Mouse (Mus musculus) forebrain, embryonic 15.5 days (tissue): ENCODE results near the gene Chrm4. TPM values are rescaled to one million over a fixed set of nuclear protein-coding genes. Genes with fewer than 3 reads are reported as not detected.

Experiments used
- ATAC-seq: fragments of 200-750 bp; cut with Nextera tagmentation; replicated peaks from 2 replicates; pipeline ENCODE4 v1.8.0; 2017; ENCODE audit warnings: mild to moderate bottlenecking, moderate TSS enrichment, moderate library complexity
- H3K27ac ChIP-seq: fragments of 300-500 bp; sonication (generic); replicated peaks from 2 replicates; pipeline ENCODE4 v1.5.1; 2015; ENCODE audit warnings: mild to moderate bottlenecking, inconsistent platforms
- H3K27me3 ChIP-seq: fragments of 300-500 bp; sonication (generic); 2 replicates; pipeline ENCODE4 v1.6.1; 2015; ENCODE audit warnings: inconsistent platforms
- H3K36me3 ChIP-seq: fragments of 300-500 bp; sonication (generic); 2 replicates; pipeline ENCODE4 v1.6.1; 2015; ENCODE audit warnings: mild to moderate bottlenecking, inconsistent platforms
- H3K4me1 ChIP-seq: fragments of 300-500 bp; sonication (generic); 2 replicates; pipeline ENCODE4 v1.6.1; 2015; ENCODE audit warnings: inconsistent platforms
- H3K4me2 ChIP-seq: fragments of 300-500 bp; sonication (generic); replicated peaks from 2 replicates; pipeline ENCODE4 v1.6.1; 2015; ENCODE audit warnings: mild to moderate bottlenecking, inconsistent platforms
- H3K4me3 ChIP-seq: fragments of 300-500 bp; sonication (generic); 2 replicates; pipeline ENCODE4 v1.5.1; 2015; ENCODE audit warnings: mild to moderate bottlenecking, inconsistent platforms
- H3K9ac ChIP-seq: fragments of 300-500 bp; sonication (generic); replicated peaks from 2 replicates; pipeline ENCODE4 v1.6.1; 2015; ENCODE audit warnings: mild to moderate bottlenecking, inconsistent platforms
- H3K9me3 ChIP-seq: fragments of 300-500 bp; sonication (generic); 2 replicates; pipeline ENCODE4 v1.6.1; 2016; ENCODE audit warnings: inconsistent platforms
- WGBS: fragments of 180-500 bp; shearing (Covaris S2); methylation state at CpG from one replicate; pipeline ENCODE4 v1.1.7; 2015; ENCODE audit warnings: mixed read lengths; 5-methylcytosine and 5-hydroxymethylcytosine counted together
- polyA plus RNA-seq: library from polyadenylated mRNA; unstranded; fragments of >200 nt; fragmentation: Nextera tagmentation; extraction: Ambion mirVana; gene quantifications from 2 replicates; pipeline ENCODE4 v1.2.1, GENCODE M21; 2015

Gene Chrm4
- polyA plus RNA-seq, 1 experiment from 2014 or later: 1.8 TPM

DNA sequence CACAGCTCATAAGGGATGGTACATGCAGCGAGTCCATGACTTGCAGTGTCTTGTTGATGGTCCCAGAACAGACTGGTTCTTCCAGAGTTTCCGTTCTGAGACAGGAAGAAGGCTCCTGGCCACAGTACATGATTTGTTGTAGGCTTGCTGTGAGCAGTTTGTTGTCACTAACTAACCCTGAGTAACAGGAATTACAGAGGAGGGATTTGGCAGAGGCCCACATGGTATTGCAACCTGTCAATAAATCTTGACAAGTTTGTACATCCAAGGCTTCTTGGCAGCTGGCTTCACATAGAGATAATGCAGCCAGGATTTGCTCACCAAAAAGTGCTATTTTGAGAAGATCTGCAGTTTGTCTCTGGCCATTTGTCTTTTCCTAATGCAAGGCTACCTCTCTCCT, 20.9 kb upstream of the Chrm4 start:
- 85% methylated on average over 2 of the region's 2 CpGs for WGBS
- Histone ChIP-seq H3K36me3 (peaks cover 14% of the 10 kb centered on the region; the same call in 1 of the 2 replicates), H3K27ac (no peak overlapping the region), H3K9me3 (no peaks in the 10 kb centered on the region), H3K4me2 (no peak overlapping the region), H3K4me3 (no peak overlapping the region), H3K4me1 (peaks cover 17% of the 10 kb centered on the region), H3K27me3 (no peaks in the 10 kb centered on the region), H3K9ac (no peak overlapping the region)
- no peak for ATAC-seq

DNA sequence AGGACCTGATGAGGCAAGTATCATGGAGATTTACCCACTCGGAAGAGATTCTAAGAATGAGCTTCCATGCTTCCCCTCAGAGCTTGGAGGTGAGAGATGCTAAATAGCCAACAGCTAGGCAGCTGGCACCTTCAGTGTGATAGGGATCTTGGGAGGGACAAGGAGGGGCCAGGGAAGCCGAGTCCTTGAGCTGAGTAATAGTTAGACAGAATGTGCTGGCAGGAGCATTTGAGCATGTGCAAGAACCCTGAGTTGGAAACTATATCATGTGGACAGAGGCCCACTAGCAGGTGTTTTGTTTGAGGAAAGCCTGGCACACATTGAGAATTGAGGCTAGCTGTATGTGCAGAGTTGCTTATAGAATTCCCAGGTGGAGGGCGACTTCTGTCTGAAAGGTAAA, 14.4 kb upstream of the Chrm4 start:
- Histone ChIP-seq H3K9me3 (no peaks in the 10 kb centered on the region), H3K4me3 (no peak overlapping the region), H3K27ac (no peak overlapping the region), H3K36me3 (peaks cover 49% of the 10 kb centered on the region), H3K9ac (no peak overlapping the region), H3K27me3 (no peaks in the 10 kb centered on the region), H3K4me2 (no peak overlapping the region), H3K4me1 (no peaks in the 10 kb centered on the region)
- whole genome bisulfite sequencing: 93% methylated on average over 3 of the region's 3 CpGs
- no peak for ATAC-seq

DNA sequence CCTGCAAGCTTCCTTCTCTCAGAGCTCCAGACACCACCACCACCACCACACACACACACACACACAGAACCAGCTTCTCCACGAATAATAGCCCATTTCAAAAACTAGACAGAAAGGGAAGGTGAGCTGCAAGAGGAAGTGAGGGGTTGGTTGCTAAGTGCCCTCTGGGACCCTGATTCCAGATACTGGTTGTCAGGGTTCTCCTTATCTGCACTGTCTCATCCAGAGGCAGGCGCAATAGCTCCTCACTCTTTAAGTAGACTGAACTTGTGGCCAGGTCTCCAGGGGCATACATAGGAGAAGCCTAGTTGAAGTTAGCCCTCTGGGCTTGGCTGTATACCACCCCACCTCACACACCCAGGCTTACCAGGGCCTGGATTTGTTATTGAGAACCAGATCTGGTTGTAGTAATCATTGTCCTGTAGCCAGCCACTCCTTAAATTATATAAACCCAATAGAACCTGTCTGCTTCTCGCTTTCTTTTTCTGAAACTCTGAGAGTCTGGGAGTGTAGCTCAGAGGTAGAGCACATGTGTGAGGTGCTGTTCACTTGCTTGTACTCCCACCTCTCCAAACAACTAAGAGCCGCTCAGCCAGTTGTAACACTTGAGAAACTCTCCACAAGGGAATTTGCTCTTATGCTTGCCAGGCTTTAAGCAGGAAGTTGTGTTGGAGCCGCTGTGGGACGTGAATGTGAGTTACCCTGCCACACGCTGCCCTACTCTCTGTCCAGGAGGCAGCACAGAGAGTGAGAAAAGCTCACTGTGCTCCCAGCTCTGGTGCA, 13.5 kb upstream of the Chrm4 start:
- Histone ChIP-seq H3K36me3 (peaks cover 57% of the 10 kb centered on the region), H3K4me1 (no peaks in the 10 kb centered on the region), H3K9me3 (no peaks in the 10 kb centered on the region), H3K4me2 (no peak overlapping the region), H3K27ac (no peak overlapping the region), H3K9ac (no peak overlapping the region), H3K27me3 (no peaks in the 10 kb centered on the region), H3K4me3 (no peak overlapping the region)
- no peak for ATAC-seq
- WGBS: 82% methylated on average over 7 of the region's 7 CpGs

DNA sequence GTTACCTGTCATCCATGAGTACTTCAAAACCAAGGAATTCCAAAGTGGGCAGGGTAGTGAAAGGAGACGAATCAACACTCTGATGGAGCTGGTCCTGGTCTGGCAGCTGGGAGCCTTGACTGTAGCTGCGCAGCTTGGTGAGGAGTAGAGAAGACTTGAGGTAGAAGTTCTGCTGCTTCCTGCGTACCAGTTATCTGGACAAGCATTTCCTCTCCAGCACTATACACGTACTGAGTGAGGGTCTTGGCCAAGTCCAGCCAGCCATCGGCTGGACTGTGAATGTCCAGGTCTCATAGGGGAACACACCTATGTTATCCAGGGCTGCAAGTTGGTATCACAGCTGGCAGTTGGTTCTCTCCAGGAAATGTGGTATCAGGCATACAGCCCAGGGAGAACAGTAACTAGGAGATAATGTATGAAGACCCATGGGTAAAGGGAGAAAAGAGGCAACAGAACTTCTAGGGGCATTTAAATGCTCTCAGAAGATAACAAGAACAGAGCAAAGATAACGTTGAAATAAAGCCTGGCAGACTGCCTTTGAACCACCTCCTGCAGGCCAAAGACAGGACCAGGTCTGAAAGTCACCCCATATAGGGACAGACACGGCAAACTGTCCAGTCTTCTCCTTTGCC, 10.6 kb upstream of the Chrm4 start:
- Histone ChIP-seq H3K36me3 (peaks cover 40% of the 10 kb centered on the region), H3K4me3 (no peak overlapping the region), H3K27me3 (peaks cover 9% of the 10 kb centered on the region), H3K9me3 (no peaks in the 10 kb centered on the region), H3K4me1 (peaks cover 5% of the 10 kb centered on the region), H3K4me2 (no peak overlapping the region), H3K27ac (no peak overlapping the region), H3K9ac (no peak overlapping the region)
- WGBS: 93% methylated on average over 7 of the region's 7 CpGs
- no peak for ATAC-seq

DNA sequence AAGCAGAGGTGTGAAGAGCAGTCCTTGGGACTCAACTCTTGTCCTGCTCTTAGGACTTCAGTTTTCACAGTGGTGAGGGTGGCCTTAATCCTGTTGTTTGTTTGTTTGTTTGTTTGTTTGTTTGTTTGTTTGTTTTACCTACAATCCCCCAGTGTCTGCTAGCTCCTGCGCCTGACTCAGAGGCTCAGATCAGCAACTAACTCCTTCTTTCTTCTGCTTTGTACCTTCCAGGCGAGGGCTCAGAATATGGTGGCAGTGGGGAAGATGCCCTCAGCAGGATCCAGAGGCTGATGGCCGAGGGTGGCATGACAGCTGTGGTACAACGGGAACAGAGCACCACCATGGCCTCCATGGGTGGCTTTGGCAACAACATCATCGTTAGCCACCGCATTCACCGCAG, 10.0 kb upstream of the Chrm4 start:
- H3K4me1 ChIP-seq: peaks cover 10% of the 10 kb centered on the region
- no peak overlapping the region for H3K4me2 ChIP-seq
- H3K27ac ChIP-seq: no peak overlapping the region
- 78% methylated on average over 7 of the region's 7 CpGs for WGBS
- peaks cover 12% of the 10 kb centered on the region for H3K27me3 ChIP-seq
- H3K9me3 ChIP-seq: no peaks in the 10 kb centered on the region
- no peak overlapping the region for H3K9ac ChIP-seq
- H3K4me3 ChIP-seq: no peak overlapping the region
- peaks cover 34% of the 10 kb centered on the region for H3K36me3 ChIP-seq
- ATAC-seq: no peak

DNA sequence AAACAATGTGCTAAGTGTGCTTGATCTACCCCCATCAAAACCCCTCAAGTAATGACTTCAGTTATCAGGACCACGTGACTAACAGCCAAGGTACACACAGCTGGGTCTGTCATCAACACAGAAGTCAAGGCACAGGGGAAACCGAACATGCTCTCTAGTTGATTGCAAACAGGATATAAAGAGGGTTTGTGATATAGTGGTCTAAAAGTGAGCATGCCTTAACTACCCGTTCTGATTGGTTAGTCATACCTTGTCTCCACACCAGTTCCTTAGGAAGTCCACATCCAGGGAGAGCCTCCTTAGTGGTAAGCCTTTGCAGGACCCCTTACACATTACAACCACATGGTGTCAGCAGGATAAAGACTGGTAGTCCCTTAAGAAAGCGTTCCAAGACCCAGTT, 6.9 kb upstream of the Chrm4 start:
- Histone ChIP-seq H3K36me3 (peaks cover 14% of the 10 kb centered on the region; the same call in 1 of the 2 replicates), H3K9me3 (no peaks in the 10 kb centered on the region), H3K4me2 (no peak overlapping the region), H3K27ac (no peak overlapping the region), H3K27me3 (peaks cover 38% of the 10 kb centered on the region), H3K9ac (no peak overlapping the region), H3K4me1 (peaks cover 30% of the 10 kb centered on the region), H3K4me3 (no peak overlapping the region)
- no peak for ATAC-seq
- WGBS: 78% methylated on average over 4 of the region's 4 CpGs

DNA sequence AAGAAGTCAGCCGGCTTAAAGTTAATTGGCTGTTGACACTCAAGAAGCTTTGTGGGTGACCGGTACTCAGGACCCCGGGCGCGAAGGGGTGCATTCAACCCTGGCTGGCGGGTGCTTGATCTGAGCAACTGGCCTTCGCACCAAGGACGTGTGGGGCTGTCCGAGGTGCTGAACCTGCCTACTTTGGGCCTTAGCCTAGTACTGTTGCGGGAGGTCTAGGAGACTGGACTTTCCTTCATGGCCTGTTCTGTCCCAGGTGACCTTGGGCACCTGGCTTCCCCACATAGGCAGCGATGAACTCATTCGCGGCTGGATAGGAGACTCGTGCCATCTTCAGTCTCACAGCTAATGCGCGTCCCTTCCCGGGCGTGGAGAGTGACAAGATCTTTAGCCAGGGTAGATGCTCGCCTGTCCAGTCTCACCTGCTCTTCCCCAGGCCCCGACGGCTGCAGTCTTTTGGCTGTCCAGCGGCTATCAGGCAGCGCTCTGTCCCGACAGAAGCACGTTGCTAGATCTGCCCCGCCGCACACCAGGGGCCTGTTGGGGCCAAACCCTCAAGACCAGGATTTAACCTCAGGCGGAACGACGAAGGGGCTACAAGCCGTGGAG, 5.8 kb upstream of the Chrm4 start:
- WGBS: 4% methylated on average over 31 of the region's 31 CpGs
- H3K9me3 ChIP-seq: no peaks in the 10 kb centered on the region
- peak; percentile 12 for ATAC-seq
- H3K36me3 ChIP-seq: peaks cover 14% of the 10 kb centered on the region; the same call in 1 of the 2 replicates
- H3K4me2 ChIP-seq: peak overlapping the region; percentile 73
- H3K9ac ChIP-seq: peak overlapping the region; percentile 51
- H3K4me3 ChIP-seq: peak overlapping the region; percentile 64
- H3K27me3 ChIP-seq: peaks cover 38% of the 10 kb centered on the region
- no peak overlapping the region for H3K27ac ChIP-seq
- peaks cover 30% of the 10 kb centered on the region for H3K4me1 ChIP-seq

DNA sequence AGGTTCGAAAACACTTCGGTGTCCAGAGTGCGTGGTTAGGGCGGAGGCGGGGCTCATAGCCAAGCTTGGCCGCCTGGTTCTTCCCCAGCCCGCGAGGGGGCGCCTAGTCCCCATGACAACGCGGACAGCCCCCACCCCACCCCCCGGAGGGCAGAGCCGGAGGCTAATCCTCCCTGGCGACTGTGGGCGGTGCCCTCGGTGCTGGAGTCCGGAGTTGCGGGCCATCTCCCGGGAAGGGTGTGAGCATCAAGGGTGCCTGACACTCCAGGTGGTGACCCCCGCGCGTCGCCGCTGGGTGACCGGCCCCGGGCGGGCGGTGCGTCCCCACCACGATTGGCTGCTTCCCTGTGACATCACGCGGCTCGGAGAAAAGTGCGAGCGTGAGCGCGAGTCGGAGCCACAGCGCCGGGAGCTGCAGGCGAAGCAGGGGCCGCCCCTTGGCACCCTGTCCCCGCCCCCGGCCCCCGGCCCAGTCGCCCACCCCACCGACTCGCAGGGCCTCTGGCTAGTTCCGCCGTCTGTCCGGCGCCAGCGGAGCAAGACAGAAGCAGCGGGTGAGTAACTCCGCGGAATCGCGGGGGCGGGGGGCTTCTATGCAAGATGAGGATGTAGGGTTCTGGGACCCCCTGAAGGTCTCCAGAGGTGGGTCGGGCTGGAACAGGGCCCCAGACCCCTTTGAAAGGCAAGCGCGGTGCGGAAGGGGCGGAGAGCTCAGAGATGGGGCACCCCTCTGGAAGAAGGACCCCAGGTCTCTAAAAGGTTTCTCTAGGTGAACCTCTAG, 5.1 kb upstream of the Chrm4 start:
- Histone ChIP-seq H3K9ac (peak overlapping the region; percentile 51), H3K36me3 (peaks cover 14% of the 10 kb centered on the region; the same call in 1 of the 2 replicates), H3K4me3 (peak overlapping the region; percentile 64), H3K27ac (no peak overlapping the region), H3K27me3 (peaks cover 38% of the 10 kb centered on the region), H3K4me1 (peaks cover 30% of the 10 kb centered on the region), H3K9me3 (no peaks in the 10 kb centered on the region), H3K4me2 (peak overlapping the region; percentile 73)
- under 1% methylated on average over 64 of the region's 64 CpGs for WGBS
- ATAC-seq: peak; percentile 75

DNA sequence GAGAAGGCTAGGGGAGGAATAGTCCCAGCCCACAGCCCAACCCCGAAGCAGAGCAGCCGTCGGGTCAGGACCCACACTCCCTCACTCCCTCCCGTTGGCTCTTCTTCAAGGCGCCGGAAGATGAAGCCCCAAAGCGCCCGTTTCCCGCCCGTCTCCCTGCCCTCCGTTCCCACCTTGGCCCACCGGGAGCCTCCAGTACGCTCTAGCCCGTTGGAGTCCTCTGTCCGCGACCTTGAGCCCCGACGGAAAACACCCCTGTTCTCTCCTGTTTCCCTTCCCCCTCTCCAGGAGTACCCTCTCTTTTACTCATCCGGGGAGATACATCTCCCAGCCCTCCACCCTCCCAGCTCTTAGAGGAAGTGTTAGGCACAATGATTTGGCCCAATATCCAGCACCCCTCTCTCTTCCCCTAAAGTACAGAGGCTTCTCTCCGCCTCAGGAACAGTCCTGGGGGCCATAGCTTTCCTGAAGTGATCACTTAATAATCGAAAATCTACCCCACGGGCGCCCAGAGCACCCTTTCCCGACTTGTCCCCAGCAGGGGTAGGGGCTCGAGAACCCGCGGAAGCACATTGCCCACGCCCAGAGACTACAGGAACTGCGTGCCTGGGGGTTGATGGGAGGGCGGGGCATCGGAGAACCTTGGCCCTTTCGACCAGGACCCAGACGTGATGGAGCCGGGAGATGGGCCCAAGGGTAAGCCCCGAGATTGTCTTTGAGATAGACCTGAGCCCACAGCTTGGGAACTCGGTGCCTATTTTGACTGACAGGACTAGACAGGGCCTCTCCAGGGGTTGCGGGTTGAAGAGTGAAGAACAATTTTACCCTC, 4.2 kb upstream of the Chrm4 start:
- Histone ChIP-seq H3K4me2 (peak overlapping the region; percentile 73), H3K4me3 (peak overlapping the region; percentile 64), H3K27ac (no peak overlapping the region), H3K9ac (peak overlapping the region; percentile 51), H3K4me1 (peaks cover 30% of the 10 kb centered on the region), H3K9me3 (no peaks in the 10 kb centered on the region), H3K36me3 (peaks cover 6% of the 10 kb centered on the region; the same call in 1 of the 2 replicates), H3K27me3 (peaks cover 38% of the 10 kb centered on the region)
- ATAC-seq: 0 out of 2 replicates have a peak, but pooled peaks have one; percentile 2
- WGBS: 2% methylated on average over 37 of the region's 37 CpGs

DNA sequence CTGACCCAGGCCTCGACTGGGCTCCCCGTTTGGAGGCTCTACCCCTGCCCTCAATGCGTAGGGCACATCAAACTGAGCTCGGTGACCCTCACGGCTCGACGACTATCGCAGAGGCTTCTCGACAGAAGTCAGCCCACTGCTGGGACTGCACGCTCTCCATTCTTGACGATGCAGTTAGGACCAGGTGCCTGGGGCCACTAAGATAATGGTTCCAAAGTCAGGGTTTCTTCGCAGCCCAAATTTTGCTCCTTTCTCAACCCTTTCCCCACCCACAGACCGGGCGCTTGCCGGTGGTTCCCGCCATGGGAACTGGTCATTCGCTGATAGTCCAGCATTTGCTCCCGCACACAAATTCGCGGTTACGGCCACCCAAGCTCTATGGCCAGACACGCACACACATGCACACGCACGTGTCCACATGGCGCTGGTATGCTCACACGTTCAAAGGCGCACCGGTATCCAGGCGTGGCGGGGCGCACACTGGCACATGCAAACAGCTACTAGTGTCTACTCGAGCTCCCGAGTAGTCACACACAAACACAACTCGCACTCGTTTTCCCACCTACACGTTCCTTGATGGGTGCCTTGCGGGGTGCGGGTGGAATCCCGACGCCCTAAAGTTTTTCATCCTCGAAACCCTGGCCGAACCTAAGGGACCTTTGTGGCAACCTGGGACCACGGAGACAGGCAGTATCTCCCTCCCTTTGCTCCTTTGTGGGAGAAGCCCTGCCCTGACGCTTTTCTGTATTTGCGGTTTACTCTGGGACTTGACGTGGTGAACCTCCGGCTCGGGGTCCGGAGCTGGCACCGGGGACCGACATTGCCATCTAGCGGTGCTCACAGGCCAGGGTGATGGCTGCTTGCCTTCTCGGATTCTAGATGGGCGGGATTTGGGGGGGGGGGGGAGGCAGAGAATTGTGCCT, 3.4 kb upstream of the Chrm4 start:
- Histone ChIP-seq H3K4me2 (peak overlapping the region; percentile 73), H3K27me3 (peaks cover 38% of the 10 kb centered on the region), H3K4me3 (peak overlapping the region; percentile 64), H3K27ac (no peak overlapping the region), H3K36me3 (no peaks in the 10 kb centered on the region), H3K9me3 (no peaks in the 10 kb centered on the region), H3K4me1 (peaks cover 35% of the 10 kb centered on the region), H3K9ac (peak overlapping the region; percentile 29)
- 5% methylated on average over 54 of the region's 54 CpGs for WGBS
- no peak for ATAC-seq
